Mouse (Mus musculus) cerebellum, adult 9-11 months (tissue): Measurements from ENCODE around the gene Akap9.
"Not testable (repeated sequence)": the region's sequence is repeated elsewhere in the genome, so short reads cannot be mapped to it uniquely, and the experiment has no call there.

Experiments used
- DNase-seq: peaks from one replicate; pipeline ENCODE4 v3.0.0; 2022

Gene Akap9

GRCm38 (mm10) chr5:4040922-4041321, 113.1 kb downstream of the Akap9 start:
- no peak for DNase-seq

GRCm38 (mm10) chr5:4060313-4060712, 132.5 kb downstream of the Akap9 start:
- no peak for DNase-seq

- no peak for DNase-seq
Observed at GRCm38 (mm10) chr5:4066476-4067115, 138.7 kb downstream of the Akap9 start.

- DNase-seq, result no peak
Observed at GRCm38 (mm10) chr5:4067203-4067602, 139.3 kb downstream of the Akap9 start.

DNA sequence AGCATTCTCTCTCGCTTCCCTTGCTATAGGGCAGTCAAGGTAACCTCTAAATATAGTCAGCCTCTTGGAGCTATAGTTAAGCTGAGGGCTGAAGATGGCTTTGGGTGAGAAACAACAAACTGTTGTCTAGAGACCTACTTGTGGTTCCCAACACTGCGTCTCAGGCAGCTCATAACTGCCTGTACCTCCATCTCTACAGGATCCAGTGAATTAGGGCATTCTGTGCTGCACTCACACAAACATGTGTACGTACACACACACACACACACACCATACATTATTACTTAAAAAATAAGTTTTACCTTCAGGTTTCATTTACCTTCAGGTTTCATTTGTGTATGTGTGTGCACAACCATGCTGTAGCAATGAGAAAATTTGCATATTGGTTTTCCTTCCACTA, 151.2 kb downstream of the Akap9 start:
- DNase-seq, result no peak

DNA sequence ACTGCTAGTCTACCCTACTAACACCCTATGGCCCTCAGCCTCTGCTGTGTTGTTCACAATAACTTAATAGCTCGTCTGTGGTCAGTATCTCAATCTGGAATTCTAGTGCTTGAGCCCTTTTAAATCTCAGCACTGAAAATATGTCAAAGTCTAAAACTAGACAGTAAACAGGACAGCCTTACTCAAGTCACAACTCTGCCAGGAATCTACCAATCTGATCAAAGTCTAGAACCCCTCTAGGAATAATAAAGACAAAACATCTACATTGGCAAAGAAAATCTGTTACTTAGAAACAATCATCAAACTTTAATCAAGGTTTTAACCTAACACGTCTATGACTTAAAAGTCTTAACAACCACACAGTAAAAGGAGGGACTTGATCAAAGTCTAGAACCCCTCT, 153.0 kb downstream of the Akap9 start:
- DNase-seq, result no peak

DNA sequence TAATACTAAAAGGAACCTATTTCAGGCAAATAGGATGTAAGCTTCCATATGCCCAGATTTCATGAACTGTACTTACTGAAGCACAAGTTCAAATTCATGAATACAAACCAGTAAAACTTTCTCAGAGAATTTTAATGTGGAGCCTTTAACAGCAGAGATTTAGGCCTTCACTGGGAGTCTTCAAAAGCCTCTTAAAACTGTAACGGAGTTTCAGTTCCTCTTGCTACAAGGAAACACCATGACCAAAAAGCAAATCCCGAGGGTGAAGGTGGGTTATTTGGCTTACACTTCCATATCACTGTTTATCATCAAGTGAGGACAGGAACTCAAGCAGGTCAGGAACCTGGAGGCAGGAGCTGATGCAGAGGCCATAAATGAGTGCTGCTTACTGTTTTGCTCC, 153.7 kb downstream of the Akap9 start:
- DNase-seq, result no peak

DNA sequence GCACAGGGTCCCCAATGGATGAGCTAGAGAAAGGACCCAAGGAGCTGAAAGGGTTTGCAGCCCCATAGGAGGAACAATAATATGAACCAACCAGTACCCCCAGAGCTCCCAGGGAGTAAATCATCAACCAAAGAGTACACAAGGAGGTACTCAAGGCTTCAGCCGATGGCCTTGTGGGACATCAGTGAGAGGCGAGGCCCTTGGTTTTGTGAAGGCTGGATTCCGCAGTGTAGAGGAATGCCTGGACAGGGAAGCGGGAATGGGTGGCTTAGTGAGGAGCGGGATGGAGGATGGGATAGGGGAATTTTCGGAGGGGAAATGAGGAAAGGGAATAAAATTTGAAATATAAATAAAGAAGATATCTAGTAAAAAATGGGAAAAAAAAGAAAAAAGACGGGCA, 157.1 kb downstream of the Akap9 start:
- DNase-seq, result no peak

GRCm38 (mm10) chr5:4086309-4086708, 158.5 kb downstream of the Akap9 start:
- DNase-seq, result no peak

GRCm38 (mm10) chr5:4088190-4088589, 160.3 kb downstream of the Akap9 start:
- DNase-seq, result no peak

GRCm38 (mm10) chr5:4094471-4094870, 166.6 kb downstream of the Akap9 start:
- DNase-seq, result no peak

DNA sequence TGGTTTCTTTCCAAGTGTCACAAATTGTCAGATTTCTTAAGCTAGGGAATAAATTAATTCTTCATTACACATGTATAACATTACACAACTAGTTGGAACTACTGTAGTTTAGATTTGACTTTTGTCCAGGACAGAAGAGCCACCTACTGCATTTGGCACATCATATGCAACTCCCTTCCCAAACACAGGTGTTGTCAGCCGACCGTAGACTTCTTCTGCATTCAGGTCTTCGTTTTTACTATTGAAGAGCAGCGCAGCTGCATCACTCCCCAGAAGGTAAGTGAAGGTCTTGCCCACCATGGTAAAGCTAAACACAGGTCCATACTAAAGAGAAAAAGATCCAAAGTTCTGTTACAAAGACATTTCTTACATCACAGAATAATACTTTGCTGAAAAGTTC, 173.2 kb downstream of the Akap9 start:
- DNase-seq, result no peak

- DNase-seq, result no peak
Observed at GRCm38 (mm10) chr5:4101770-4102169, 173.9 kb downstream of the Akap9 start.

DNA sequence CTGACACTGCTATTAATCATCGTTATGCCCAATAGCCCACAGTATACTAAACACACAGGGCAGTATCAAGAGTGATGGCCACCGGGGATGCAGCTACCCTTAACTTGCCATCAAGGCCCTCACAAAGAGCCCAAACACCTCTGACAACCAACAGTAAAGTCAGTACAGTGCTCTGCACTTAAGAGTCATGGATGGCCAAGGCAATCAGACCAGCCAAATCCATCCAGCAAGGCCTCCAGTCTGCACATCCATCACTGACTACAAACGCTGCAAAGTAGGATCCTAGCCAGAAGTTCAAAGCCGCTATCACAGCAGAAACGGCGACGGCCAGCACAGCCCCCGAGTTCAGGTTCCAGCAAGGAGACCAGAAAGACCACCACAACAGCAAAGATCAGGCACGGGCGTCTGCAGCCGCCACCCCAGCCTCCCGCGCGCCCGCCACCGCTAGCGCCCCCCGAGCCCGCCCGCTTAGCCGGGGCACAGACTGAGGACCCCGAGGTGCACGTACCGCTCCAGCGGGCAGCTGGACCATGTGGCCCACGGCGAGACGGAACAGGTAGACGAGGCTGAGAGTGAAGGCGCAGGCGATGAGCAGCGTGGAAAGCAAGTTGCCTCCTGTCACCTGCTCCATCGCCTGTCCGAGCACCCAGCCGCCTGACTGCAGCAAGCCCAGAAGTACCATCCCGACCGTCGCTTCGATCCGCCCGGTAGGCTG, 175.9 kb downstream of the Akap9 start:
- DNase-seq, result no peak

GRCm38 (mm10) chr5:4104341-4105040, 176.6 kb downstream of the Akap9 start, which contains the start of gene Cyp51:
Gene Cyp51, minus strand, starts transcription at chr5:4104746.
- peak; percentile 95 for DNase-seq

GRCm38 (mm10) chr5:4105651-4106186, 177.9 kb downstream of the Akap9 start:
- DNase-seq, result peak; percentile 30

- DNase-seq, result not testable (repeated sequence)
Observed at GRCm38 (mm10) chr5:4107056-4107455, 179.2 kb downstream of the Akap9 start.

GRCm38 (mm10) chr5:4112570-4113098, 184.8 kb downstream of the Akap9 start:
- no peak for DNase-seq
